Mouse (Mus musculus) midbrain, embryonic 13.5 days (tissue): ENCODE measurements around the gene Bcl2a1d. TPM values are rescaled to one million over a fixed set of nuclear protein-coding genes. Genes with fewer than 3 reads are reported as not detected.
"Not testable (repeated sequence)": the region's sequence is repeated elsewhere in the genome, so short reads cannot be mapped to it uniquely, and the experiment has no call there.

Experiments
- ATAC-seq: fragments of 200-750 bp; cut with Nextera tagmentation; 2 replicates; pipeline ENCODE4 v1.8.0; 2017; ENCODE audit warnings: mild to moderate bottlenecking, moderate TSS enrichment, moderate library complexity
- H3K27ac ChIP-seq: fragments of 300-500 bp; sonication (generic); 2 replicates; pipeline ENCODE4 v1.5.1; 2015; ENCODE audit warnings: inconsistent platforms, mild to moderate bottlenecking, moderate library complexity
- H3K27me3 ChIP-seq: fragments of 300-500 bp; sonication (generic); 2 replicates; pipeline ENCODE4 v1.6.1; 2015; ENCODE audit warnings: mild to moderate bottlenecking, inconsistent platforms
- H3K36me3 ChIP-seq: fragments of 300-500 bp; sonication (generic); 2 replicates; pipeline ENCODE4 v1.6.1; 2015; ENCODE audit warnings: mild to moderate bottlenecking, inconsistent platforms
- H3K4me1 ChIP-seq: fragments of 300-500 bp; sonication (generic); replicated peaks from 2 replicates; pipeline ENCODE4 v1.6.1; 2015; ENCODE audit warnings: inconsistent platforms
- H3K4me2 ChIP-seq: fragments of 300-500 bp; sonication (generic); replicated peaks from 2 replicates; pipeline ENCODE4 v1.6.1; 2015; ENCODE audit warnings: moderate library complexity, mild to moderate bottlenecking, inconsistent platforms
- H3K4me3 ChIP-seq: fragments of 300-500 bp; sonication (generic); replicated peaks from 2 replicates; pipeline ENCODE4 v1.5.1; 2015; ENCODE audit warnings: mild to moderate bottlenecking, inconsistent platforms
- H3K9ac ChIP-seq: fragments of 300-500 bp; sonication (generic); replicated peaks from 2 replicates; pipeline ENCODE4 v1.6.1; 2015; ENCODE audit warnings: mild to moderate bottlenecking, inconsistent platforms
- H3K9me3 ChIP-seq: fragments of 300-500 bp; sonication (generic); 2 replicates; pipeline ENCODE4 v1.6.1; 2016; ENCODE audit warnings: mild to moderate bottlenecking, inconsistent platforms
- WGBS: fragments of 180-500 bp; shearing (Covaris S2); methylation state at CpG from one replicate; pipeline ENCODE4 v1.1.7; 2015; 5-methylcytosine and 5-hydroxymethylcytosine counted together
- polyA plus RNA-seq: library from polyadenylated mRNA; unstranded; fragments of >200 nt; fragmentation: Nextera tagmentation; extraction: Ambion mirVana; gene quantifications from 2 replicates; pipeline ENCODE4 v1.2.1, GENCODE M21; 2015

Gene Bcl2a1d
- polyA plus RNA-seq, 1 experiment from 2014 or later = not detected

- H3K4me3 ChIP-seq, H3K9me3 ChIP-seq, H3K27ac ChIP-seq, H3K27me3 ChIP-seq, H3K36me3 ChIP-seq, H3K9ac ChIP-seq, H3K4me2 ChIP-seq, H3K4me1 ChIP-seq: not testable (repeated sequence)
- peak; percentile 24 for ATAC-seq
- 26% methylated on average over 2 of the region's 2 CpGs for WGBS
These were observed 13.6 kb downstream of the Bcl2a1d start for GRCm38 (mm10) chr9:88718140-88718539.

GRCm38 (mm10) chr9:88714515-88714914, 17.2 kb downstream of the Bcl2a1d start:
- not testable (repeated sequence) for ATAC-seq, H3K36me3 ChIP-seq
- 91% methylated on average over 5 of the region's 5 CpGs for WGBS

GRCm38 (mm10) chr9:88712164-88712749, 19.5 kb downstream of the Bcl2a1d start:
- WGBS = 92% methylated on average over 3 of the region's 3 CpGs
- not testable (repeated sequence) for ATAC-seq

More at GRCm38 (mm10) chr9:88714515-88714914, 17.2 kb downstream of the Bcl2a1d start:
- H3K4me1 ChIP-seq, H3K27ac ChIP-seq, H3K4me3 ChIP-seq, H3K27me3 ChIP-seq, H3K9me3 ChIP-seq, H3K9ac ChIP-seq, H3K4me2 ChIP-seq: not testable (repeated sequence)

GRCm38 (mm10) chr9:88710910-88711438, 20.7 kb downstream of the Bcl2a1d start:
- not testable (repeated sequence) for H3K9me3 ChIP-seq, H3K4me1 ChIP-seq, H3K36me3 ChIP-seq, H3K4me2 ChIP-seq, H3K4me3 ChIP-seq, H3K27me3 ChIP-seq, H3K9ac ChIP-seq, H3K27ac ChIP-seq, ATAC-seq
- 93% methylated on average over 4 of the region's 5 CpGs for WGBS

More at GRCm38 (mm10) chr9:88712164-88712749, 19.5 kb downstream of the Bcl2a1d start:
- H3K9me3 ChIP-seq, H3K4me2 ChIP-seq, H3K27ac ChIP-seq, H3K9ac ChIP-seq, H3K36me3 ChIP-seq, H3K4me3 ChIP-seq, H3K4me1 ChIP-seq, H3K27me3 ChIP-seq: not testable (repeated sequence)

- not testable (repeated sequence) for H3K4me3 ChIP-seq, H3K4me1 ChIP-seq
- 86% methylated on average over 2 of the region's 2 CpGs for WGBS
These were observed 21.3 kb downstream of the Bcl2a1d start for GRCm38 (mm10) chr9:88710439-88710838.

GRCm38 (mm10) chr9:88709794-88710193, 21.9 kb downstream of the Bcl2a1d start:
- not testable (repeated sequence) for H3K4me1 ChIP-seq, ATAC-seq, H3K4me3 ChIP-seq, H3K4me2 ChIP-seq, H3K9ac ChIP-seq, H3K9me3 ChIP-seq, H3K27me3 ChIP-seq, H3K36me3 ChIP-seq, H3K27ac ChIP-seq
- WGBS = 98% methylated on average over 5 of the region's 5 CpGs

More at GRCm38 (mm10) chr9:88710439-88710838, 21.3 kb downstream of the Bcl2a1d start:
- H3K27ac ChIP-seq, H3K36me3 ChIP-seq, H3K9ac ChIP-seq, H3K4me2 ChIP-seq, H3K27me3 ChIP-seq, H3K9me3 ChIP-seq, ATAC-seq: not testable (repeated sequence)

GRCm38 (mm10) chr9:88709304-88709703, 22.4 kb downstream of the Bcl2a1d start:
- H3K27ac ChIP-seq = no peak overlapping the region
- 88% methylated on average over 6 of the region's 6 CpGs for WGBS
- H3K4me1 ChIP-seq = no peaks in the 10 kb centered on the region
- H3K4me2 ChIP-seq = no peak overlapping the region
- H3K9ac ChIP-seq = no peak overlapping the region
- no peaks in the 10 kb centered on the region for H3K36me3 ChIP-seq
- ATAC-seq = no peak
- no peaks in the 10 kb centered on the region for H3K27me3 ChIP-seq
- H3K4me3 ChIP-seq = no peak overlapping the region
- no peaks in the 10 kb centered on the region for H3K9me3 ChIP-seq

- H3K36me3 ChIP-seq = no peaks in the 10 kb centered on the region
- H3K9ac ChIP-seq = no peak overlapping the region
- no peak overlapping the region for H3K27ac ChIP-seq
- 86% methylated on average over 4 of the region's 4 CpGs for WGBS
- H3K27me3 ChIP-seq = no peaks in the 10 kb centered on the region
- no peaks in the 10 kb centered on the region for H3K4me1 ChIP-seq
- no peaks in the 10 kb centered on the region for H3K9me3 ChIP-seq
- H3K4me3 ChIP-seq = no peak overlapping the region
- ATAC-seq = no peak
- no peak overlapping the region for H3K4me2 ChIP-seq
These were observed 25.0 kb downstream of the Bcl2a1d start for GRCm38 (mm10) chr9:88706700-88707099.

- H3K4me1 ChIP-seq, H3K9ac ChIP-seq, H3K4me3 ChIP-seq, H3K9me3 ChIP-seq, H3K27me3 ChIP-seq, H3K36me3 ChIP-seq, H3K27ac ChIP-seq, ATAC-seq, H3K4me2 ChIP-seq: not testable (repeated sequence)
- 87% methylated on average over 8 of the region's 8 CpGs for WGBS
These were observed 26.6 kb downstream of the Bcl2a1d start for GRCm38 (mm10) chr9:88705157-88705556.

- H3K4me2 ChIP-seq, H3K9ac ChIP-seq, H3K36me3 ChIP-seq, H3K27me3 ChIP-seq, H3K4me1 ChIP-seq, H3K4me3 ChIP-seq, H3K9me3 ChIP-seq, H3K27ac ChIP-seq, ATAC-seq: not testable (repeated sequence)
- WGBS = no CpG with 5 or more reads among the region's 2 CpGs
These were observed 33.0 kb downstream of the Bcl2a1d start for GRCm38 (mm10) chr9:88698746-88699145.

- WGBS = 84% methylated on average over 2 of the region's 2 CpGs
- H3K9me3 ChIP-seq, H3K27me3 ChIP-seq, ATAC-seq, H3K4me3 ChIP-seq, H3K9ac ChIP-seq, H3K36me3 ChIP-seq, H3K4me2 ChIP-seq, H3K27ac ChIP-seq, H3K4me1 ChIP-seq: not testable (repeated sequence)
These were observed 40.4 kb downstream of the Bcl2a1d start for GRCm38 (mm10) chr9:88691307-88691706.

GRCm38 (mm10) chr9:88689451-88689850, 42.3 kb downstream of the Bcl2a1d start:
- not testable (repeated sequence) for H3K27ac ChIP-seq, ATAC-seq, H3K4me3 ChIP-seq, H3K9me3 ChIP-seq, H3K9ac ChIP-seq, H3K27me3 ChIP-seq, H3K4me1 ChIP-seq, H3K36me3 ChIP-seq, H3K4me2 ChIP-seq
- 89% methylated on average over 3 of the region's 3 CpGs for WGBS

GRCm38 (mm10) chr9:88686719-88687118, 45.0 kb downstream of the Bcl2a1d start:
- not testable (repeated sequence) for H3K9ac ChIP-seq, H3K4me3 ChIP-seq, H3K27ac ChIP-seq, H3K27me3 ChIP-seq, H3K9me3 ChIP-seq, ATAC-seq, H3K4me2 ChIP-seq, H3K4me1 ChIP-seq, H3K36me3 ChIP-seq
- WGBS = 96% methylated on average over 1 of the region's 1 CpGs
